In genomic region chr4:137020065-137020464, GRCm38 (mm10) we compare ENCODE assay signal across 14 mouse cellular contexts.
"Had no signal": no experiment of that assay in that cellular context is flagged by ENCODE, and none has a peak within 500 bp of the region (broad histone marks: within the 10 kb centered on the region; RNA-seq: fewer than 3 reads in every experiment).

No protein-coding gene starts in this region.

- H3K4me1 ChIP-seq: neural tube, embryonic 12.5 days; stomach, embryonic 15.5 days had no signal

- H3K4me3 ChIP-seq: limb, embryonic 10.5 days; liver, embryonic 15.5 days; neural tube, embryonic 12.5 days; stomach, embryonic 15.5 days had no signal

- H3K27me3 ChIP-seq: liver, embryonic 15.5 days; neural tube, embryonic 12.5 days; stomach, embryonic 15.5 days had no signal

- H3K9me3 ChIP-seq: limb, embryonic 10.5 days; liver, embryonic 15.5 days; neural tube, embryonic 12.5 days; stomach, embryonic 15.5 days had no signal

- H3K9ac ChIP-seq: liver, embryonic 15.5 days; neural tube, embryonic 12.5 days; stomach, embryonic 15.5 days had no signal

- DNase-seq: kidney, adult 8-10 months; kidney, postnatal 25 days; layer of hippocampus, postnatal 36 days; lung, adult 2 months; lung, postnatal 36 days; right cerebral cortex, postnatal 14 days; thymus, postnatal 36 days had no signal

- H3K27ac ChIP-seq: limb, embryonic 10.5 days; liver, embryonic 15.5 days; neural tube, embryonic 12.5 days; stomach, embryonic 15.5 days had no signal

- H3K4me2 ChIP-seq: liver, embryonic 11.5 days; liver, embryonic 15.5 days; neural tube, embryonic 12.5 days; stomach, embryonic 15.5 days had no signal

- ATAC-seq: intestine, postnatal 0 days; lung, postnatal 0 days had no signal

- H3K36me3 ChIP-seq: neural tube, embryonic 12.5 days had no signal
